Mouse (Mus musculus): ENCODE measurements around the gene Cbx3.

GRCm38 (mm10) chr6:51508750-51509648 lies 38.8 kb downstream of the Cbx3 start:
- TF ChIP-seq POLR2A (IDR thresholded peaks at IDR 0.05; ENCODE audit: low read depth, low read length): no peak
- peak; percentile 77; the same call in 1 of the 2 replicates for TF ChIP-seq CTCF (IDR thresholded peaks at IDR 0.05; ENCODE audit: extremely low read depth, insufficient read depth, insufficient read length, insufficient replicate concordance)
